Mouse (Mus musculus) heart, adult 2 months (tissue): ENCODE results near the gene Scaf1.

Experiments
- CTCF ChIP-seq: fragments of 200-600 bp; IDR thresholded peaks from 2 replicates; pipeline ENCODE4 v1.8.1; 2022; ENCODE audit warnings: antibody characterized with exemption, mild to moderate bottlenecking, moderate library complexity
- EP300 ChIP-seq: fragments of 200-500 bp; IDR thresholded peaks from 2 replicates; pipeline ENCODE4 v1.6.1; 2011; ENCODE audit warnings: low read depth, low read length, control low read depth; ENCODE audit not compliant: insufficient read depth
- POLR2A ChIP-seq: fragments of 200-500 bp; IDR thresholded peaks from 2 replicates; pipeline ENCODE4 v1.6.1; 2011; ENCODE audit warnings: mild to moderate bottlenecking, low read depth, low read length, control low read depth; ENCODE audit not compliant: insufficient read depth

DNA sequence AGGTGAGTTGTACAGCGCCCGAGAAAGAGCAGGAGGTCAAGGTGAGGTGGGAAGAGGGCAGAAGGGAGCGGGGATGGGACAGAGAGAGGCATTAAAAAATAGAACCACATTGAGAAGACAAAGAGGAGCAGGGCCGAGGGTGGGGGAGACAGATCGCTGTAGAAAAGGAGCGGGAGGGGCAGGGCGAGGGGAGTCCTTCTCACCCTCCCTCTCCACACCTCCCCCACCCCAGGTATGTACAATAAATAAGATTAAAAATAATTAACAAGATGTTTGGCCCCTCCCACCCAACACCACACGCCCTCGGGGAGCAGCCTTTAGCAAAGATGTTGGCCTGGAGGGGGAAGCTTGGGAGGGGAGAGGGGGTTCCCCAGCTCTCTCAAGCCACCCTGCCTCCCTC is 11.6 kb upstream of the Scaf1 start:
- TF ChIP-seq POLR2A: no peak
- TF ChIP-seq CTCF: no peak
- no peak for TF ChIP-seq EP300
